Mouse (Mus musculus) G1E-ER4 (cell line): Measurements from ENCODE around the gene Gm42906. TPM values are rescaled to one million over a fixed set of nuclear protein-coding genes. Genes with fewer than 3 reads are reported as not detected.

Experiments used
- GATA1 ChIP-seq: IDR thresholded peaks from one replicate; pipeline ENCODE4 v1.8.0; 2012; ENCODE audit warnings: low read length, inconsistent platforms
- polyA plus RNA-seq: library from polyadenylated mRNA; stranded (reverse); fragments of >175 nt; gene quantifications from 2 replicates; pipeline ENCODE4 v1.2.3, GENCODE M21; 2012

The Gm42906 gene
- polyA plus RNA-seq, 1 experiment: not detected

DNA sequence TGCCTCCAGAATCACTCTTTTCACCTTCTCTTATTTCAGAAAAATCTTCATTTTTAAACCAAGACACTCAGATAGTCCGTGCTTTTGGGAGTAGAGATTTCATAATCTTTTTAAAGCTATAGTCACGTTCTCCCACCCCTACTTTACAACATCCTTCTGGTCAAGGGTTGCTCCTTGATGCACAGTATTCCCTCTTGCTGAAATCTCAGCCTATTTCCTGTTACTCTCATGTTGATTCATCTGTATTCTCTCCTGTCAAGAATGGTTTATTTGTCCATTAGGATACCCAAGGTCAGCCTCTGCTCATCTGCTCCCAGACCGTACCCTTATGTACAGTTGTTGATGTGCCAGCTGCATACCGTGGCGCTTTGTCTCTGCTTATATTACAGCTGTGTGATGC is 284.0 kb downstream of the Gm42906 start:
- TF ChIP-seq GATA1: no peak

DNA sequence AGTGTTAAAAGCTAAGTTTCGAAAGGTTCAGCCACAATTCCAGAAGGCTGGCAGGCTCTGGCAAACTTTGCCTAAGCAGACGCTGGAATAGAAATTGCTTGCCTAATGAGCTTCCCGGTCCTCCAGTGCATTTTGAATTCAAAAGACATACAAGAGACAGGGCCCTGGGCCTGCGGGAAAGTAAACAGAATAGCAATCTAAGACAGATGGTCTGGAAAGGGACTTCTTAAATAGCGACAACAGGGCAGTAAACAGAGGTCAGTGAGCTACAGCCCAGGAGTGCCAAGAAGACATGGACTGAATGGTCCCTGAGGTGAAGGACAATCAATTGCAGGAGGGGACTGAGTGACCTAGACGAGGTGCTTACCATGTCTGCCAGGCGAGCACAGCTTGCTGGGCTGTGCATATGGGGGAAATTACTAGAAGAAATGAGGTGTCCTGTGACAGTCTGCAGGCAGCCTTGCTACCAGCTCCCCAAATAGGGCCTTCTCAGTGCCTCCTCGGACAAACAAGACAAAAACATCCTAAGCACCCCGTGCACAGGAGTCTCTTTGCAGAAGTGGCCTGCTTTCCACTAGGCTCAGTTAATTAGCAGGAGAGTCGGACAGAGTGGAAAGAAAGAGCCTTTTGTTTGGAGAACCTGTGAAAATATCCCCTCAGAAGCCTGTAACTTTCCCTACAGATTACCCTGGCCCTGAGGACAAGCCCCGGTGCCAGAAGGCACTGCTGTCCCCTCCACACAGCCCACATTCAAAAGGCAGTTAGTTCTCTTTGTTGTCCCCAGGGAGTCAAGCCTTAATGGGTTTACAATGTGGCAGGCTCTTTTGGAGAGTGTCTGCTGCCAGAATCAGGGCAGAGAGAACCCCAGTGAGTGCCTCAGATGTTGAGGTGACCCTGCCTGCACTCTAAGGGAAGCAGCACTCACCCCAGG is 285.0 kb downstream of the Gm42906 start:
- no peak for TF ChIP-seq GATA1

DNA sequence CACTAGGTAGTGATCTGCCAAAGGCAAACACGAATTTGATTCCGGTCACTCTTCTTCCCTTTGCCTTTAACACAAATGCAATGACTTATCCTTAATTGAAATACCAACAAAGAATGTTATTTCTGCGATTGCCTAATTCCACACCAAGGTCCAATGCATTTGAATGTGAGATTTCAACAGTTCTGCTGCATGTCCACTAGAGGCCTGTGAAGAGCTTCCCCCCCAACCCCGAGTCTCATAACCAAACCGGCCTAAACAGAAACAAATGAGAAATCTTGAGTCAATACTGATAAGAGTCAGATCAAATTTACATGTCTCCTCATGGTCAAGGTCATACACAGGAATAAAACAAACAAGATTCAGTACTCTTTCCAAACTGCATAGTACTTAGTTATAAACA is 285.7 kb downstream of the Gm42906 start:
- TF ChIP-seq GATA1: no peak

GRCm38 (mm10) chr5:151137901-151138300 is 290.1 kb downstream of the Gm42906 start:
- TF ChIP-seq GATA1: no peak

- TF ChIP-seq GATA1: no peak
Observed at GRCm38 (mm10) chr5:151137311-151137710, 290.7 kb downstream of the Gm42906 start.

DNA sequence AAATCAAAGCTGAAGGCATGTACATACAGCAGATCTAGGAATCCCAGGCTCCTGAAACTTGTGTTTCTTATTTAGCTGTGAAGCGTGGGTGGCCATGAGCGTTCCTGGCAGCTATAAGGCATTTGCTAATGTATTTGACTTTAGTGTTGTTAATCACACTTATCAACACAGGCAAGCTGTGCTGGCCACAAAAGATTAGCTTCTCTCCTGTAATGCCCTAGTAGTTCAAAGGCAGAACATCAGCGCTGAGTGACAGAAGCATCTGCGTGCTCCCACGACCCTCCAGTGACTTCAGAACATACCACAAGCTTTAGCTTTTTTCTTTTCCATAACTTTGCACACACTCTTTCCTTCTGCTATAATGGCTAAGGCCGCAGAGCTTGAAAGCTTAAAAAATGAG is 292.0 kb downstream of the Gm42906 start:
- no peak for TF ChIP-seq GATA1

GRCm38 (mm10) chr5:151135078-151135826 is 292.7 kb downstream of the Gm42906 start:
- no peak for TF ChIP-seq GATA1

DNA sequence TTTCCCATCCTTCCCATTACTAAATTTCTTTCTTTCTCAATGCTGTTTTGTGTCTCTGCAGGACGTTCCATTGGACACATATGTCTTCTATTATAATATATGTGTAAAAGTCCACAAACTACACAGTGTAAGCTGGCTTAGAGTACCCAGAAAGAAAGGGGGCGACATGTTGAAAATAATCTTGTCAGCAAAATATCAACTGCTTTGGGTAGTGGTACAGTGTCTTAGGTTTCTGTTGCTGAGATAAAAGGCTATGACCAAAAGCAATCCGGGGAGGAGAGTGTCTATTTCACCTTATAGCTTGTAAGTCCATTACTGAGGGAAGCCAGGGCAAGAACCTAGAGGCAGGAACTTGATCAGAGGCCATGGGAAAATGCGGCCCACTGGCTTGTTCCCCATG is 293.8 kb downstream of the Gm42906 start:
- no peak for TF ChIP-seq GATA1

DNA sequence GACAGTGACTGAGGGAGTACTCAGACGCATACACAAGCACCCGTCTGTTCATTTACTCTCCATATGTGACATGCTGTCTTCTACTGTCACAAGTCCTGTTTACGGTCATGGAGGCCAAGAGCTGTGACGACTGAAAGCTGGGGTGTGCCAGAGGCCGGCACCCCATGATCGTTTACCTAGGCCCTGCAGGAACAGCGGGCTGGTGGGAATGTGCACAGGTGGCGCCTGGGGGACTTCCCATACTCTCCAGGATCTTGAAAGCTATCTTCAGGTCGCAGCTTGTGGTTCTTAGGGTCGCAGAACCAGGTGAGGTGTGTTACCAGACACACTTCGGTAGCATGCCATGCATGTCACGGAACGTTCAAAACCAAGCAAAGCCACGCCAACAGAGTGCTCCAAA is 294.2 kb downstream of the Gm42906 start:
- TF ChIP-seq GATA1: no peak

DNA sequence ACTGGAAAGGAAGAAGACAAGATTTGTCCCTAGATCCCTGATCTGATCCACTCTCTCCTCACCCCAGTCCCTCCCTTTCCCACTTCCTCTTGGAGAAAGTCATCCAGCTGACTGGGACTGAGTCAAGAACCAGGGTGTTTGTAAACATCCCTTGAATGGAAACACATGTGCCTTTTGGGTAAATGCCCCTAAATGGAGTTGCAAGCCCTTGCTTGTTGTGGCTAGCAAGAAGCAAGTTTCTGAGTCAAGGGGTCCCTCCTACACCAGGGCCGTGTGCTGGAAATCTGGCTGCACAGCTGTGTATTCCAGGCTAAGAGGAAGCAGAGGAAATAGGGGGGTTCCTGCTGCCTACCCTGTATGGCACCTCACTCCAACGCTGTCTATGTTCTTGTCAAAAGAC is 298.2 kb downstream of the Gm42906 start:
- no peak for TF ChIP-seq GATA1

- TF ChIP-seq GATA1: no peak
Observed at GRCm38 (mm10) chr5:151127298-151127717, 300.7 kb downstream of the Gm42906 start.

DNA sequence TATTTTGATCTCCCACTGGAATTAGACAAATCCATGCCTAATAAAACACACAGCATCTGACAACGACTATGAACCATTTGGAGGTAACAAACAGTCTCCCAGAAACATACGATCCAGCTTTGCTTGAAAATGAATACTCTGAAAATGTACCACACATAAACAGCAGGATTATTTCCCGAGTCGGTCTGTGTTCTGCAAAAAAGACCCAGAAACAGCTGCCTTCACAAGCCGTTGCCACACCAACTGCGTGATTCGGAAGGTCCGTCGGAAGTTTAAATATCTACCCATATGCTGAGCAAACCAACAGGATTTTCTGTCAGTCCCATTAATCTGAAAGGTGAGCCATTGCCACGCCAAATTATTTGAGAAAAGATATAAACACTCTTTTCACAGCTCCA is 301.4 kb downstream of the Gm42906 start:
- TF ChIP-seq GATA1: no peak

DNA sequence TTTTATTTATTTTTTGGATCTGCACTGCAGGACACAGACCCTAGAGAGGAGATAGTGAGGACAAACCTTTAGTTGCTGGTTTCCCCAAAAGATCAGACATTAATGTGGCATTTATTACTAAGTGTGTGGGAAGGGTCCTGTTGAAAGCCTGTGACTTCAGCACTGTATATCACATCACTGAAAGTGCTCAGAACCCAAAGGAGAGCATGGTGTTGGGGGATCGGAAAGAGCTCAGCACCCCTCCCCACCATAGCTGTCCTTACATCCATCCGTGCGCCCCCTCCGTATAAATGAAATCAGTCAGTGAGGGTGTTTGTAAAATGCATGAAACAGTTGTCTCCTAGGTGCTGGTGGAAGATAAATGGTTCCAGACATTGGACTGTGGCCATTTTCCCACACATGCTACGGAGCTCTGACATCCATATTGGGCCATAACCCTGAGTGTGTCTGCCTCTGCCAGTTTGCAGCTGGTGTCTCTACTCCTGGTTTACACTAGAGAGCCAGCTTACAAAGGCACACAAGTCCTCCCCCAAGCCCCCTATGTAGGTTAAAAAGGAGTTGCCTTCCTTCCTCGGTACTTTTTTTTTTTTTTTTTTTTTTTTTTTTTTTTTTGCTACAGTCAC is 301.9 kb downstream of the Gm42906 start:
- TF ChIP-seq GATA1: no peak

- no peak for TF ChIP-seq GATA1
Observed at GRCm38 (mm10) chr5:151117846-151118245, 310.1 kb downstream of the Gm42906 start.

DNA sequence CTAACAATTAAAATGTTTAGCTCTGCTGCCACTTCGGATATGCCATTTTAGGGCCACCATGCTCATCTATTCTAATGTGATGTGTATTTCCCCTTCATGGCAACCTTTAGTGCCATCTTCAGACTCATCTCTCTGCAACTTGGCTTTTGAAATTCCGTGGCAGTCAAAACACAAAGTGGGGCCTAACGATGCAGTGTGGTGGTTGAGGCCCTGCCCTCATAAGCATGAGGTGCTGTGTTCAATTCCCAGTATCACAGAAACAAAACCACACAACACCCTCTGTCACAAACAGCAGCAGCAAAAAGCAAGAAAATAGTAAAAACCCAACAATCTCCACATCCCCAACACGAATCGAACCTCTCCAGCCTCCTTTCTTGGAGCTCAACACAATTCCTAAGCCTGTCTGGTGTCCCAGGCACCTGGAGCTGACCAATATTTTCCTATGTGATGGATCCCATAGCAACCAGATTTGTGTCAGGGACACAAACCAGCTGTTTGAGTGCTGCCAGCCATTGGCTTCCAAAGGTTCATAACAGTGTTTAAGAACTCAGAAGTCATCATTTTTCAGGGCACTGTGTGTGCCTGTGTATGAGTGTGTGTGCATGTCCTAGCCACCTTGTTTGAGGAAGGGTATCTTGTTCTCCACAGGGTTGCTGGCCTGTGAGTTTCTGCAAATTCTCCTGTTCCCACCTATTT is 311.6 kb downstream of the Gm42906 start:
- TF ChIP-seq GATA1: no peak
